Mouse (Mus musculus) urinary bladder, postnatal 10 days (tissue): ENCODE data around the gene Syngap1.

Experiments
- DNase-seq: peaks from one replicate; pipeline ENCODE4 v3.0.0; 2022; ENCODE audit warnings: low spot score

The Syngap1 gene

DNA sequence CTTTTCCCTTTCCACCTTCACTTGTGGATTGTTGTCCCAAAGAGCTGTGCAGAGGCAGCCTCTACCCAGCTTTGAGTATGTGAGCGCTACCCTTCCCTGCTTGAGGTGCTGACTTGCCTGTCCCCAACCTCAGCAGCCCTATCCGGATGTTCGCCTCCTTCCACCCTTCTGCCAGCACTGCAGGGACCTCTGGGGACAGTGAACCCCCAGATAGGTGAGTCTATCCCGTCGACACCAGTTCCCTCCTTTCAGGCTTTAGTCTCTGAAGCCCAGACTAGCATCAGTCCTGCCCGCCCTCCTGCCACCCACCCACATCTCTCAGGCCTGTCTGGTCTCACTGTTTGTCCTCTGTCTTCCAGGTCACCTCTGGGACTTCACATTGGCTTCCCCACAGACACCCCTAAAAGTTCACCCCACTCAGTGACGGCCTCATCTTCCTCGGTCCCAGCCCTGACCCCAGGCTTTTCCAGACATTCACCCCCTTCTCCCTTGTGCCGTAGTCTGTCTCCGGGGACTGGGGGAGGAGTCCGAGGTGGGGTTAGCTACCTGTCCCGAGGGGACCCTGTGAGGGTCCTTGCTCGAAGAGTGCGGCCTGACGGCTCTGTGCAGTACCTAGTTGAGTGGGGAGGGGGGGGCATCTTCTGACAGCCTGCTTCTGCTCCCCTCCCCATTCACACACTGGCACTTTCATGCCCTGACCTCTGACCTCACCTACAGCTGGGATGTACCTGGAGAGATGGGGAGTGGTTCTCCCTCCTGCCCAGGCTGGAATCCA lies 3.9 kb upstream of the Syngap1 start:
- DNase-seq: no peak

DNA sequence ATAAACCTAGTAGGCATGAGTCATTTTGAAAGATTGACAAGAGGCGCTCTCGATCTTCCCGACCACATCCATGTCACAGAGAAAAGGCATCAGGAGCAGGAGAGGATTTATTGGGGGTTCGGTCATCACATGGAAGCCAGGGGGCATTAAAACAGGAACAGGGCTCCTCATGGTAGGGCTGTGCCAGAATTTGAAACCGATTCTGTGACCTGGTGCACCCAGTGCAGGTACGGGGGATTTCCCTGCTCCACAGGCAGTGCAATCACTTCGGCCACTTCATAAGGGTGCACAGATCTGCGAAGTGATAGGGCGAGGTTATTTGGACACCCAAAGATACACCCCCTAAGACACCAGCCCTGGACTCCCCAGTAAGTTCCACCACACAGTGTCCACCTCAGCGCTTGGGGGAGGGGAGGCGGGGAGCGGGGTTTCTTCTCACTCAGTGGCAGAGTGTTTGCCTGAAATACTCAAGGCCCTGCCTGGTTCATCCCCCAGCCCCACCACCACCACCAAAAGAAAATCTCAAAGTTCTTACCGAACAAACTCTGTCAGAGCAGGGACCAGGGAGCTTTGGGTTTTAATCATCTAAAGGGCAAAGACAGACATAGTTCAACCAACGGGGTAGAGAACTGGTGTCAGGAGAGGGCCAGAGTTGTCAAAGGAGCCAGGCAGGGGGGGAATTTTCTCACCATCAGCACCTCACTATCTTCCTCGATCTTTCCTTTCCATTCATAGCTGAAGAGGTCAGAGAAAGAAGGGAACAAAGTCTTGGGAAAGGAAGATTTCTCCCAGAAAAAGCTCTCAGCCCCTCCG lies 3.0 kb upstream of the Syngap1 start:
- DNase-seq: no peak

GRCm38 (mm10) chr17:26938731-26939130 lies 2.3 kb upstream of the Syngap1 start:
- no peak for DNase-seq

DNA sequence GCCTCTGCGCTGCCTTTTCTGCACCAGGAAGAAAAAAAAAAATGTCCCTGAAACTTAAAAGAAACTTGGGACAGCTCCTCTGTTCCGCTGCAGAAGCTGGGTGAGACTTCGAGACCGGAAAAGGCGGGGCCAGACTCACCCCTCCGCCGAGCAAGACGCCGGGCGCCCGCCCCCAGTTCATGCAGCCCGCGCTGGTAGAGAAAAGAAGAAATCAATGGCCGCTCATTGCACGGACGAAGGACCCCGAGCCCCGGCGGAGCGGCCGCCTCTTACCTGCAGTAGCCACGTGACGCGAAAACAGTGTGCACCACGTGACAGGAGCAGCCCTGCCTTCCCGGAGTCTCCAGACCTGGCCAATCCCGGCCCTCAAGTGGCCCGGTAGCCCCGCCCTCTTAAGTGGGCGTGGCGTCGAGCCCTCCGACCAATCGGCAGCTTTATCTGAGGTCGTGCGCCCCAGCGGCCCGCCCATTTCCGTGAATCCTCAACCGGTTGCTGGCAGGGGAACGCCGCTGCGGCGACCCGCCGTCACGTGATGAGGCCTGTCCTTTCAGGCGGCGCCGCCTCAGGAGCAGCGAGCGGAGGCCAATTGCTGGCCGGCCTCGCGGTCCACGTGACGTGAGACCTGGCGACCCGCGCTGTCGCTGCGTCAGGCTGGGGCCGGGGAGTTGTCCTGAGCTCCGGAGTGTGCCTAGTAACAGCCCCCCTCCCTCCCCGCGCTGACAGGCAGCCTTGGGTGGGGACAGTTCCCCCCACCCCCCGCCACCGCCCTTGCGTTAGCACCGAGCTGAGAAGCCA lies 1.7 kb upstream of the Syngap1 start, which contains the start of gene Cuta:
Gene Cuta, minus strand, starts transcription at position 392 of the 795 bp plus-strand sequence.
- peak; percentile 97 for DNase-seq

- DNase-seq: no peak
These were observed 1.1 kb upstream of the Syngap1 start for GRCm38 (mm10) chr17:26939973-26940300.

- DNase-seq: no peak
These were observed 953 bp downstream of the Syngap1 start for GRCm38 (mm10) chr17:26941841-26942570.

DNA sequence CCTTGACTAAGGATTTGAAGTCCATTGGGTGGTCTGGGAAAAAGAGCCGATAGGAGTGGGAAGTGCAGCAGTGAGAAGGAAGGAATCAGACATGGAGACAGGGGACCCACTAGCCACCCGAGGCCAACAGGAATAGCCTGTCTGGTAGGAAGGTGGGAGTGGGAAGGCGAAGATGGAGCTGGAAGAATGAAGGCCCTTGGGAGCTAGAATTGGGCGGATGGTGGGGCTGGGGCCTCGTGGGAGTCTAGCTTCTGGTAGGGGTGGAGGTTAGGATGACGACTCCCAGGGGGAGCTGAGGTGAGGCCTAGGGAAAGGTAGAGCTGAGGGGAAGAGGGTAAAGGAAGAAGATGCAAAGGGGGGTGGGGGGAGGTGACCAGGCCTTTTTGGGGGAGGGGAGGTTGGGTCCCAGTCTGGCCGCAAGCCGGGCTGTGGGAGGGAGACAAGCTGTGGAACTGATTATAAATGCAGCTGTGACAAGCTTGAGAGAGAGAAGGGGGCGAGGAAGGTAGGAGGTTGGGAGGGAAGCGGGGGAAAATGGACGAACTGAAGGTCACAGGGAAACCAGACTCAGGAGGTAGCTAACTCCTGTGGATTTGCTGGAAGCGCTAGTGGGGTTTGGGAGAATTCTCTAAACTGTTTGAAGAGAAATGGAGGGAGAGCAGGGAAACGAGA lies 4.9 kb downstream of the Syngap1 start:
- DNase-seq: no peak

- no peak for DNase-seq
These were observed 5.5 kb downstream of the Syngap1 start for GRCm38 (mm10) chr17:26946567-26946966.

- DNase-seq: no peak
These were observed 6.4 kb downstream of the Syngap1 start for GRCm38 (mm10) chr17:26947231-26948100.

GRCm38 (mm10) chr17:26948316-26949050 lies 7.4 kb downstream of the Syngap1 start:
- DNase-seq: no peak

DNA sequence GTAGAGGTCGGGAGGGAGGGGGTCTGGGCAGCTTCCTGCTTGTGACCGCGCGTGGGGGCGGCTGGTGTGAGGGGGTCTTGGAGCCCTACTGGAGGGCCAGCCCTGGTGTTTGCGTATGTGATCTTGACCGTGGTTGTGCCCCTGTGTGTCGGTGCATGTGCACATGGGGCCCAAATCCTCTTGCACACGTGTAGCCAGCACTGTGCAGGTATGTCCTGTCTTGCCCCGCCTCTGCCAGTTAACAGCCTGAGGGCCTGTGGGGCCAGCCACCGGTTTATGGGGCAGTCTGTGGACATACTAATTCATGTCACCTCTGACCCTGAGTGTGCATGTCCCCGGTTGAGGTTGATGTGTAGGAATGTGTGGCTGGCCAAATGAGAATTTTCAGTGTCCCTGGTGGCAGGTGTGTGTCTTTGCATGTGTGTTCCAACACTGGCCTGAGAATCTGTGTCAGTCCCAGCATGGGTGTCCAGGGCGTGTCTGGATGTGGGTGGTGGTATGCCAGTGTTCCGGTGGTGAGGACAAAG lies 8.1 kb downstream of the Syngap1 start:
- DNase-seq: no peak

- DNase-seq: no peak
These were observed 8.8 kb downstream of the Syngap1 start for GRCm38 (mm10) chr17:26949866-26950265.

DNA sequence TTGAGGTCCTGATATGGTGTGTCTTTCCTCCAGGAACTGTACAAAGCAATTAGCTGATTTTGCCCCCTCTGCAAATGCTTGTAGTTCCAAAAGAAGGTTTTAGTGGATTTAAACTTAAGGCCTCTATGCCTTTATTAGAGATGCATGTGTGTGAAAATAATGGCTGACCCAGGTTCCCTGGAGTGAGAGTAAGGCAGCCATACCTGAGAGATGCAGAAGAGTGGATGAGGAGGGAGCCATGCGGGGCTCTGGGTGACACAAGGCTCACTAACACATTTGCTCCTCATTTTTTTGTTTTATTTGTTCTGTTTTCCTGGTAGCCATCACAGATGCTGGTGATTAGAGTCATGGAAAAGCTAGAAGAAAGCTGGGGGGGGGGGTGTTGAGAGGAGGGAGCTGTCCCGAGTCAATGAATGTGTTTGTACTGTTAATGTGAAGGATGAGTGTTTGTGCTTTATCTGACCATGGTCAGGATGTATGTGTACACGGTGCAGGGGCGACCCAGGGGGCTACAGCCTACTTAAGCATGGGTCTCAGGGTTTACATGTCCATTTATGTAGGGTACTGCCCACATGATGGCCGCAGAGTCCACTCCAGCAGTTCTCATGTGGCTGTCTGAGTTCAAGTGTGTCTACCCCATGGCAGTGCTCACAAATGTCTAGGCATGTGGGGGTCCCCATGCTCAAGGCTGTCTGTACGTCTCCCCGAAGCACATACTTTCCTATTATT lies 9.7 kb downstream of the Syngap1 start:
- DNase-seq: no peak

GRCm38 (mm10) chr17:26951406-26951805 lies 10.4 kb downstream of the Syngap1 start:
- DNase-seq: peak; percentile 25

DNA sequence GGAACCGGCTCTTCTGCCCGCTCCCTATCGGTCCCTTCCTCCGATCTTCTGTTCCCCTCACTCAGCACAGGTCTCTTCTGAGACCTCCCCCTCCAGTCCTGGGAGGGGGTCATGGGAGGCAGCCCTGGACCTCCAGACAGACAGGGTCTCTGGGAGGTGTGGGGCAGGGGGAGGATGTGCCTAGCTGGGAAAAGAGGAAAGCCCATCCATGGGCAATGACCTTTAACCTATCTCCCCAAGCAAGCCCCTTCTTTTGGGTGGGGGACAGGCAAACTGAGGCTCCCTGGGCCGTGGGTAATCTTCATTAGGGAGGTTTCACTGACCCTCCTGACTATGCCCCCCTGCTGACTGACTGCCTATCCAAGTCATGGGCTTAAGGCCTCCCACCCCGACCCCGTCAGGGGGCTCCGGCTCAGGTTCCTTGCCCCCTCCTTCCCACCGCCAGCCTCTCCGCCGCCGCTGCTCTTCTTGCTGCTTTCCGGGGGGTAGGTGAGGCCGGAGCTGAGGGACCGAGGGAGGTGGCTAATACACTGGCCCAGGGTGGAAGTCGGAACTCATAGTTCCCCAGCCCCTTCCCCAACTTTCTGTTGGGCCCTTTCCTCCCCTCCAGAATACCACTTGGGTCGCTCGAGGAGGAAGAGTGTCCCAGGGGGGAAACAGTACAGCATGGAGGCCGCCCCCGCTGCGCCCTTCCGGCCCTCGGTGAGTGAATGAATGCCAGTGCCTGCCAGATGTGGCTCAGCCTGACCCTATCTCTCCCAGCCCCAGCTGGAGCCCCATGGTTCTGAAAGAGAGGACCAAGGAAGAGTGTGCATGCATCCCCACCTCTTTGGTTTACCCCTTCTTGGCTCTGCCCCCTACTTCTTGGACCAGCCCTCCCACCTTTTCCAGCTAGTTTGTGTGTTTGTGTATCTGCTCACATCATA lies 11.2 kb downstream of the Syngap1 start:
- no peak for DNase-seq

DNA sequence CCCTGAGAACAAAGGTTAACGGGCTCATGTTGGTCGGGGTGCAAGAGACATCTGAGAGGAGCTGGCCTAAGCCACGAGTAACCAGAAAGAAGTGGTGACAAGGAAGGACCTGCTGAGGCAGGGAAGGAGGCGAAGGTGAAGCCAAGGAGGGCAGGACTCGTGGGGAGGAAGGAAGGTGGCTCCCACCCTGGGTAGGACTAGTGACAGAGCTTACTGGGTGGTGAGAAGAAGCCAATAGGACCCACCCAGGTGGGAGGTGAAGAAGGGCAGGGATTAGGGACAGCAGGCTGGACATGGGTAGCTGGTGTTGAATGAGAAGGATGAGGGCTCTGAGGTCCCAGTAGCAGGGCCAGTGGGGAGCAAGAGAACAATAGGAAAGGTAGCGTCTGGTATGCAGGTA lies 12.1 kb downstream of the Syngap1 start:
- no peak for DNase-seq

GRCm38 (mm10) chr17:26953726-26954125 lies 12.7 kb downstream of the Syngap1 start:
- DNase-seq: no peak

- DNase-seq: no peak
These were observed 15.3 kb downstream of the Syngap1 start for GRCm38 (mm10) chr17:26956309-26956708.
